Mouse (Mus musculus): Measurements from ENCODE around the gene Eefsec. TPM values are rescaled to one million over a fixed set of nuclear protein-coding genes. Genes with fewer than 3 reads are reported as not detected.

Eefsec gene
- polyA plus RNA-seq, 1 experiment from 2014 or later, result 37.3 TPM

DNA sequence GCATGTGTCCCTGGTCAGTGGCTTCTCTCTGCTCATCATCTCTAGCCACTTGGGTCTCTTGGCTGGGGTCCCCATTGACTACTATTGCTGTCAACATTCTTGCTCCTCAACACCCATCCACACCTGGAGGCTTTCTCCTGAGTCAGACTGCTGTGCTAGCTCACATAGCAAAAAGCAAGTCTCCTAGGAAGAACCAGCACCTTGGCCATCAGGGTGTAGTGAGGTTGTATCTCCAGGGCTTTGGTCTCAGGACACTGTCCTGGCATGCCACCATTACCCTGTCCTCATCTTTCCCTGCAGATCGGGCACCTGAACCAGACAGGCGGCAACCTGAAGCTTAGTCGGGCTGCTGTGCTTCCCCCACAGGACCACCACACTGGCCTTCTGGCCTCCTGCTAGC lies 238.0 kb downstream of the Eefsec start:
- peaks cover 64% of the 10 kb centered on the region for H3K27me3 ChIP-seq
- H3K4me1 ChIP-seq (replicated peaks), result peaks cover 3% of the 10 kb centered on the region; the same call in 1 of the 2 replicates
- no peaks in the 10 kb centered on the region for H3K9me3 ChIP-seq
- H3K4me2 ChIP-seq, result no peak overlapping the region
- H3K9ac ChIP-seq (replicated peaks), result no peak overlapping the region
- no peaks in the 10 kb centered on the region for H3K36me3 ChIP-seq
- H3K27ac ChIP-seq, result no peak overlapping the region
- 89% methylated on average over 3 of the region's 3 CpGs for WGBS
- ATAC-seq (ENCODE audit: insufficient number of reproducible peaks, insufficient read depth, low FRiP score, low TSS enrichment, low read depth), result no peak
- no peak overlapping the region for H3K4me3 ChIP-seq (replicated peaks)

DNA sequence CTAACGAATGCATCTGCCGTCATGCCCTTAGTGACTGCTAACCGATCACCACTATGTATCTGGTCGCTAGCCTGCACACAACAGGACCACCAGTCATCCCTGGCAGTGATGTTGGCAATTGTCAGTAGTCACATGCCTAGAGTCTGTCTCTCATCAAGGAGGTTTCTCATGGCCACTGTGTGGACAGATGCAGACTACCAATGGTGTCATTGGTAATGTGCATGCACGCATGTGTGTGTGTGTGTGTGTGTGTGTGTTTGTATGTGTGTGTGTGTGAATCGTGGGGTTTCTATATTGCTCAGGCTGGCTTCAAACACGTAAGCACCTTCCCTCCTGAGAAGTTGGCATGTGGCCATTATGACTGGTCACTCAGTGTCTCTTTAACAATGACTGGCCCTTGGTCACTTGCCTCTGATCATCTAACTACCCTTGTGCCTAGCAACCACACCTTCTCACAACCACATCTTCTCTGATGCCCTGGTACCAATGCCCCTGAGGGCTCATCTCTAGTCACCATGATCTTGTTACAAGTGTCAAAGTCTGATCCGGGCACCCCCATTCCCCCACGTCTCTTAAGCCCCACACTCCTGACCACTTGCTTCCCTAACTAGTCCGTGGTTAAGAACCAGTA lies 238.8 kb downstream of the Eefsec start:
- H3K27ac ChIP-seq, result no peak overlapping the region
- 86% methylated on average over 10 of the region's 10 CpGs for WGBS
- H3K27me3 ChIP-seq, result peaks cover 72% of the 10 kb centered on the region
- H3K9ac ChIP-seq (replicated peaks), result no peak overlapping the region
- H3K36me3 ChIP-seq, result no peaks in the 10 kb centered on the region
- no peak for ATAC-seq (ENCODE audit: insufficient number of reproducible peaks, insufficient read depth, low FRiP score, low TSS enrichment, low read depth)
- H3K9me3 ChIP-seq, result no peaks in the 10 kb centered on the region
- no peak overlapping the region for H3K4me2 ChIP-seq
- H3K4me1 ChIP-seq (replicated peaks), result peaks cover 3% of the 10 kb centered on the region; the same call in 1 of the 2 replicates
- H3K4me3 ChIP-seq (replicated peaks), result no peak overlapping the region

Other genes with a start within 250 kb of the Eefsec start
- not detected in 2 replicates for gene Dnajb8, start 224.3 kb downstream of the Eefsec start, polyA plus RNA-seq (2016; fragmentation: Nextera tagmentation; extraction: Ambion mirVana)
- 160 and 161 TPM in 2 replicates for gene Ruvbl1, start 18.9 kb upstream of the Eefsec start, polyA plus RNA-seq (2016; fragmentation: Nextera tagmentation; extraction: Ambion mirVana)
- gene Sec61a1, start 72.4 kb upstream of the Eefsec start, polyA plus RNA-seq (2016; fragmentation: Nextera tagmentation; extraction: Ambion mirVana), result 219 and 223 TPM in 2 replicates
- 0.31 TPM in 1 of 2 replicates, not detected in the other for gene Kbtbd12, start 191.4 kb upstream of the Eefsec start, polyA plus RNA-seq (2016; fragmentation: Nextera tagmentation; extraction: Ambion mirVana)

All from limb, embryonic 12.5 days (tissue).